Mouse (Mus musculus) ES-Bruce4 (cell line): ENCODE results near the gene Plppr3.

Experiments
- CTCF ChIP-seq: IDR thresholded peaks from one replicate; pipeline ENCODE4 v1.8.1; 2011; ENCODE audit warnings: low read depth, low read length
- EP300 ChIP-seq: IDR thresholded peaks from 2 replicates; pipeline ENCODE4 v1.6.1; 2011; ENCODE audit warnings: low read depth, low read length; ENCODE audit not compliant: insufficient read depth
- POLR2A ChIP-seq: IDR thresholded peaks from one replicate; pipeline ENCODE4 v1.8.1; 2011; ENCODE audit warnings: low read length; ENCODE audit not compliant: insufficient read depth

DNA sequence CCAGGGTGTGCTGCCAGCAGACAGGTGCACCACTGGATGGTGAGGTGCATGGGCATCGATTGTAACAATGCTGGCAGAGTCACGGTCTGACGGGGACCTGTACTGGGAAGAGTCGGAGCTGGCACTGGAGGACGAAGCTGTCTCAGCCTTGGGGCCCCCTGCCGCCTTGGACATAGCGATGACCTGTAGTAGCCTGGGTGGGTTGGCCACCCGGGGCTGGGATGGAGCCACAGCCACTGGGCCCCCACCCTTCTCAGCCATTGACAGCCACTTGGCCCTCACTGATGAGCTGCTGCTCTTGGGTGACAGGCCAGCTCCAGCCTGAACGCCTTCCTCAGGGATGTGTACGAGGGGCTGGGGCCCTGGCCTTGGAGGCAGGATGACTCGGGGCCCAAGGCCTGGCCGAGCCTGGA, 9.2 kb downstream of the Plppr3 start:
- TF ChIP-seq CTCF = no peak
- no peak for TF ChIP-seq POLR2A
- TF ChIP-seq EP300 = no peak
